Mouse (Mus musculus): ENCODE results near the gene Tspyl2.
A peak's percentile ranks its signal among the peaks of the same experiment; 100 is the strongest.
"Not testable (repeated sequence)": the region's sequence is repeated elsewhere in the genome, so short reads cannot be mapped to it uniquely, and the experiment has no call there.

The Tspyl2 gene

GRCm38 (mm10) chrX:152342358-152342901 is at the start of gene Tspyl2:
Gene Tspyl2, minus strand, starts transcription at chrX:152342425.
- peak; percentile 92 for DNase-seq (ENCODE audit: low read depth)

GRCm38 (mm10) chrX:152368397-152369273 is 26.4 kb upstream of the Tspyl2 start, which contains the start of gene Gpr173:
Gene Gpr173, minus strand, starts transcription at chrX:152368704.
- DNase-seq (ENCODE audit: low read depth) = no peak

- no peak for DNase-seq (ENCODE audit: low read depth)
Measured at GRCm38 (mm10) chrX:152368054-152368396, 25.8 kb upstream of the Tspyl2 start.

GRCm38 (mm10) chrX:152366418-152366817 is 24.2 kb upstream of the Tspyl2 start:
- DNase-seq (ENCODE audit: low read depth) = no peak

- peak; percentile 81 for DNase-seq (ENCODE audit: low read depth)
Measured at GRCm38 (mm10) chrX:152352553-152353153, 10.4 kb upstream of the Tspyl2 start.

GRCm38 (mm10) chrX:152347041-152347440 is 4.8 kb upstream of the Tspyl2 start:
- no peak for DNase-seq (ENCODE audit: low read depth)

GRCm38 (mm10) chrX:152346587-152346986 is 4.4 kb upstream of the Tspyl2 start:
- no peak for DNase-seq (ENCODE audit: low read depth)

GRCm38 (mm10) chrX:152342903-152343302 is 678 bp upstream of the Tspyl2 start:
- no peak for DNase-seq (ENCODE audit: low read depth)

- DNase-seq (ENCODE audit: low read depth) = no peak
Measured at GRCm38 (mm10) chrX:152341496-152341895, 729 bp downstream of the Tspyl2 start.

- peak; percentile 92 for DNase-seq (ENCODE audit: low read depth)
Measured at GRCm38 (mm10) chrX:152336546-152337332, 5.5 kb downstream of the Tspyl2 start.

- DNase-seq (ENCODE audit: low read depth) = not testable (repeated sequence)
Measured at GRCm38 (mm10) chrX:152336123-152336522, 6.1 kb downstream of the Tspyl2 start.

- DNase-seq (ENCODE audit: low read depth) = not testable (repeated sequence)
Measured at GRCm38 (mm10) chrX:152329400-152329799, 12.8 kb downstream of the Tspyl2 start.

- DNase-seq (ENCODE audit: low read depth) = no peak
Measured at GRCm38 (mm10) chrX:152327689-152328052, 14.6 kb downstream of the Tspyl2 start.

GRCm38 (mm10) chrX:152326996-152327688 is 15.1 kb downstream of the Tspyl2 start, which contains the start of gene Kantr:
Gene Kantr, minus strand, starts transcription at chrX:152327495.
- peak; percentile 87 for DNase-seq (ENCODE audit: low read depth)

GRCm38 (mm10) chrX:152323584-152323983 is 18.6 kb downstream of the Tspyl2 start:
- peak; percentile 29 for DNase-seq (ENCODE audit: low read depth)

GRCm38 (mm10) chrX:152322776-152323175 is 19.4 kb downstream of the Tspyl2 start:
- no peak for DNase-seq (ENCODE audit: low read depth)

GRCm38 (mm10) chrX:152320535-152320934 is 21.7 kb downstream of the Tspyl2 start:
- no peak for DNase-seq (ENCODE audit: low read depth)

GRCm38 (mm10) chrX:152307942-152308341 is 34.3 kb downstream of the Tspyl2 start:
- DNase-seq (ENCODE audit: low read depth) = peak; percentile 35

GRCm38 (mm10) chrX:152307371-152307770 is 34.9 kb downstream of the Tspyl2 start:
- DNase-seq (ENCODE audit: low read depth) = no peak

GRCm38 (mm10) chrX:152306224-152306623 is 36.0 kb downstream of the Tspyl2 start:
- no peak for DNase-seq (ENCODE audit: low read depth)

GRCm38 (mm10) chrX:152287026-152287425 is 55.2 kb downstream of the Tspyl2 start:
- DNase-seq (ENCODE audit: low read depth) = not testable (repeated sequence)
